Mouse (Mus musculus) E14TG2a.4 (cell line): Measurements from ENCODE around the gene Cracr2b.

Source experiments
- CTCF ChIP-seq: conservative IDR thresholded peaks from 2 replicates; pipeline ENCODE4 v1.5.1; 2014; ENCODE audit warnings: low read length
- NANOG ChIP-seq: IDR thresholded peaks from 2 replicates; pipeline ENCODE4 v1.6.1; 2014; ENCODE audit warnings: borderline replicate concordance, low read length, mixed read lengths

DNA sequence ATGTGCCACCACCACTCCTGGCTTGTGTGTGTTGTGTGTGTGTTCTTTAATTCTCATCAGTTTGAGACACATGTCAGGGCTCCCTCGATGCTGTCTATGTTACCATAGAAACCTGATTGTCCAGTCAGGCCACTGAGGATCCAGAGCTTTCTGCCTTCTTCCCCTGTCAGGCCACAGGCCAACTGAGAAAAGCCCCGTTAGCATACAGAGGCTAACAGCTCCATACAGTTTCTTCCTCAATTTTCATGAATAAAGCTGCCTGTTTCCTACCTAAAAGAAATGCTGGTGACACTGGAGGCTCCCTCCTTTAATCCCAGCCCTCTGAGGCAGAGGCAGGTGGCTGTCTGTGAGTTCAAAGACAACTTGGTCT lies 24.4 kb upstream of the Cracr2b start:
- TF ChIP-seq CTCF (no peak), NANOG (no peak)
